Mouse (Mus musculus): ENCODE measurements around the gene Prrx1.

DNA sequence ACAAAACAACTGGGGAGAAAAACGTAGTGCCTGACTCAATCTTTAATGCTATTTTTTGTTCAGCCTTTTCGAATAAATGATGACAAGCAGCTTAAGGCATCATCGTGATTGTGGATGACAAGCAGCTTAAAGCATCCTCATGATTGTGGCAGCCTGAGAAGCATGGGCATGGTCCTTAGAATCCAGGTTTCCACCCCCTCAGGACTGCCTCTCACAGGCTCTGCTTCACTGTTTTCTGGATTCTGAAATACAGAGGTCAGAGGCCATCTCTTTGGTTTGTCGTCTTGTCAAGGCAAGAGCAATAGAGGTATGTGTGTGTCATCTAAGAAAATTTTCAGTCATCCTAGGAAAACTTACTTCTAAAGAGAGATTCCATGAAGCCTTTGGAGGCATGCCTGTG, 60.7 kb downstream of the Prrx1 start:
- TF ChIP-seq CTCF (IDR thresholded peaks at IDR 0.05; ENCODE audit: low read depth), result no peak
- no peak for TF ChIP-seq EP300 (IDR thresholded peaks at IDR 0.05; ENCODE audit: low read depth)
